Mouse (Mus musculus): ENCODE data around the gene Gng2. TPM values are rescaled to one million over a fixed set of nuclear protein-coding genes. Genes with fewer than 3 reads are reported as not detected.
"Not testable (repeated sequence)": the region's sequence is repeated elsewhere in the genome, so short reads cannot be mapped to it uniquely, and the experiment has no call there.

The Gng2 gene
- polyA plus RNA-seq, 1 experiment from 2014 or later = 152 TPM

- H3K4me3 ChIP-seq (ENCODE audit: low read depth, low read length) = no peak overlapping the region
- WGBS = 92% methylated on average over 3 of the region's 3 CpGs
- H3K9me3 ChIP-seq (ENCODE audit: control insufficient read depth, low read length) = no peaks in the 10 kb centered on the region
- H3K36me3 ChIP-seq (ENCODE audit: control insufficient read depth, insufficient read depth, low read length) = no peaks in the 10 kb centered on the region
- no peak for ATAC-seq (ENCODE audit: low FRiP score)
- H3K9ac ChIP-seq (ENCODE audit: low read length) = no peak overlapping the region
- H3K4me2 ChIP-seq = no peak overlapping the region
- H3K4me1 ChIP-seq (ENCODE audit: control insufficient read depth, insufficient read depth, low read length) = no peaks in the 10 kb centered on the region
- no peak overlapping the region for H3K27ac ChIP-seq (ENCODE audit: low read depth, low read length)
- no peaks in the 10 kb centered on the region for H3K27me3 ChIP-seq (ENCODE audit: control insufficient read depth, insufficient read depth, low read length)
- no peak for DNase-seq (ENCODE audit: low spot score, missing footprints)
Measured at GRCm38 (mm10) chr14:19912891-19913290, 64.5 kb downstream of the Gng2 start.

DNA sequence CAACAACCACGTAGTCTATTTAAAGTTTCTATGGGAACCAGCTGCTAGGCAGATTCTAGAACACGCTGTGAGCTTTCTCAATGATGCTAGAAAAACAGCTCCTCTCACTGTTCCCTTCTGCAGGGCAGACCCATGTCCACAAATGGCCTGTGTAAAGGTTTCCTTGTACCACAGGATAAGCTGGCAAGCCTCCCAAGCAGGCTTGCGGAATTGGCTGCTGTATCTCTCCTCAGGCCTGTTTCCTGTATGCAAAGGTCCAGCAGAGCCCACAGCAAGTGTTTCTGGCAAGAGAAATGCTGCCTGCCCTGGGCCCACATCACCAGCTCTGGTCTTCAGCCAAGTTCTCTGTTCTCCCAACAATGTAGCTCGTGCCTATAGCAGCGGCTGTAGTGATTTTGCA lies 71.8 kb downstream of the Gng2 start:
- DNase-seq (ENCODE audit: low spot score, missing footprints) = no peak
- no peaks in the 10 kb centered on the region for H3K27me3 ChIP-seq (ENCODE audit: control insufficient read depth, insufficient read depth, low read length)
- WGBS = 77% methylated on average over 5 of the region's 5 CpGs
- no peak overlapping the region for H3K27ac ChIP-seq (ENCODE audit: low read depth, low read length)
- H3K4me2 ChIP-seq = no peak overlapping the region
- H3K9me3 ChIP-seq (ENCODE audit: control insufficient read depth, low read length) = no peaks in the 10 kb centered on the region
- no peaks in the 10 kb centered on the region for H3K36me3 ChIP-seq (ENCODE audit: control insufficient read depth, insufficient read depth, low read length)
- H3K9ac ChIP-seq (ENCODE audit: low read length) = no peak overlapping the region
- ATAC-seq (ENCODE audit: low FRiP score) = no peak
- no peak overlapping the region for H3K4me3 ChIP-seq (ENCODE audit: low read depth, low read length)
- H3K4me1 ChIP-seq (ENCODE audit: control insufficient read depth, insufficient read depth, low read length) = peaks cover 8% of the 10 kb centered on the region

DNA sequence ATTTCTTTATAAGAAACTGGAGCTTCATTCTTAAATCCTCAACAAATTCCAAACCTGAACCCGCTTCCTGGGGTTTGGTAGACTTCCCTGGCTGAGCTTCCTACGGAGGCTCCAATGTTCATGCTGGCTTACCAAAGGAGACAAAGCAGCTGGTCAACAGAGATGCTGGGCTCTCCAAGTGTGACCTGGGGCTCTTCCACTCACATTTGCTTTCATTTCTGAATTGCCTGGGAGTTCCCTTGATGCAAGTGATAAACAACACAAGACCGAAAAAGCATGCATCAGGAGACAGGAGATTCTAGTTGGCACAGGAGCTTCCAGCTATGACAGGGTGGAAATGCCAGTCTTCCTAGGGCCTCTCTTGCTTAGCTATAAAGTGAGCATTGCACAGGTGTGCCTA lies 72.6 kb downstream of the Gng2 start:
- Histone ChIP-seq H3K27ac (ENCODE audit: low read depth, low read length) (no peak overlapping the region), H3K9me3 (ENCODE audit: control insufficient read depth, low read length) (no peaks in the 10 kb centered on the region), H3K36me3 (ENCODE audit: control insufficient read depth, insufficient read depth, low read length) (no peaks in the 10 kb centered on the region), H3K4me3 (ENCODE audit: low read depth, low read length) (no peak overlapping the region), H3K4me2 (no peak overlapping the region), H3K4me1 (ENCODE audit: control insufficient read depth, insufficient read depth, low read length) (peaks cover 8% of the 10 kb centered on the region), H3K9ac (ENCODE audit: low read length) (no peak overlapping the region), H3K27me3 (ENCODE audit: control insufficient read depth, insufficient read depth, low read length) (no peaks in the 10 kb centered on the region)
- 24% methylated on average over 3 of the region's 3 CpGs for WGBS
- DNase-seq (ENCODE audit: low spot score, missing footprints) = no peak
- no peak for ATAC-seq (ENCODE audit: low FRiP score)

- WGBS = 39% methylated on average over 5 of the region's 5 CpGs
- DNase-seq (ENCODE audit: low spot score, missing footprints) = no peak
- no peak overlapping the region for H3K4me3 ChIP-seq (ENCODE audit: low read depth, low read length)
- no peak overlapping the region for H3K9ac ChIP-seq (ENCODE audit: low read length)
- peaks cover 8% of the 10 kb centered on the region for H3K4me1 ChIP-seq (ENCODE audit: control insufficient read depth, insufficient read depth, low read length)
- no peak for ATAC-seq (ENCODE audit: low FRiP score)
- no peaks in the 10 kb centered on the region for H3K36me3 ChIP-seq (ENCODE audit: control insufficient read depth, insufficient read depth, low read length)
- no peak overlapping the region for H3K27ac ChIP-seq (ENCODE audit: low read depth, low read length)
- no peaks in the 10 kb centered on the region for H3K27me3 ChIP-seq (ENCODE audit: control insufficient read depth, insufficient read depth, low read length)
- H3K4me2 ChIP-seq = no peak overlapping the region
- H3K9me3 ChIP-seq (ENCODE audit: control insufficient read depth, low read length) = no peaks in the 10 kb centered on the region
Measured at GRCm38 (mm10) chr14:19904031-19904430, 73.4 kb downstream of the Gng2 start.

DNA sequence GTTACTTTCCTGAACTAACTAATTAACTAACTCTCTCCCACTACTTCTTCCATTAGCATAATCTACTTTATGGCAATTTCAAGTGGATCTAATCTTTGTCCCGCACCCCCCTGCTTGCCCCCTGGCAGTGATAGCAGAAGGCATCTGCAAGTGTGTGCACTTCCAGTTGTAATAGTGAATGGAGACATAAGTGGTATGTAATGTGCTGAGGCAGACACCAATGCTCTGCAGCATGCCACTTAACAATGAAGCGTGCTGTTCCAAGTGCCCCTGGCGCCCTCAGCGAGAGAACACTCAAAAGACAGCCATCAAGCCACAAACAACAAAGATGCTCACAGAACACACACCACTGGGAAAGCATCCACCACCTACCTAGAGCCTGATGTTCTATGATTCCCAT lies 76.9 kb downstream of the Gng2 start:
- ATAC-seq (ENCODE audit: low FRiP score) (no peak), DNase-seq (ENCODE audit: low spot score, missing footprints) (no peak)
- Histone ChIP-seq H3K9ac (ENCODE audit: low read length) (no peak overlapping the region), H3K4me1 (ENCODE audit: control insufficient read depth, insufficient read depth, low read length) (peaks cover 8% of the 10 kb centered on the region), H3K9me3 (ENCODE audit: control insufficient read depth, low read length) (no peaks in the 10 kb centered on the region), H3K27me3 (ENCODE audit: control insufficient read depth, insufficient read depth, low read length) (no peaks in the 10 kb centered on the region), H3K27ac (ENCODE audit: low read depth, low read length) (no peak overlapping the region), H3K36me3 (ENCODE audit: control insufficient read depth, insufficient read depth, low read length) (no peaks in the 10 kb centered on the region), H3K4me3 (ENCODE audit: low read depth, low read length) (no peak overlapping the region), H3K4me2 (no peak overlapping the region)
- 84% methylated on average over 4 of the region's 4 CpGs for WGBS

DNA sequence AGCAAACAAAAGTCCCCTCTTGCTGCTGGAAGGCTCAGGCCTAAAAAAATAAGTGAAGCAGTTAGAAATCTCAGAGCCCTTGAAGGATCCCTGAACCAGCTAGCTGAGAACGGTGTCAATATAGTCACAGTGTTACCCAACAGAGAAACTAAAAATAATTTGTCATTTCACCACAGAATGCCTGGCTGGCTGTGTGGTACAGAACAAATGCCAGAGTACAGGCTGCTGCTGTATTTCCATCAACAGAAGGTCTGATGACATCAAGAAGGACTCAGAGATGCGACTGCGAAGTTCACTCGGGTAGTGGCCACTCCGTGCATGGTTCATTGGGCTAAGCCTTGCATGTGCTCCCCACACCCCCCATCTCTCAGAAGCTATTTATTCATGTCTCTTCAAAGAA lies 89.9 kb downstream of the Gng2 start:
- Histone ChIP-seq H3K27me3 (ENCODE audit: control insufficient read depth, insufficient read depth, low read length) (no peaks in the 10 kb centered on the region), H3K36me3 (ENCODE audit: control insufficient read depth, insufficient read depth, low read length) (peaks cover 2% of the 10 kb centered on the region; the same call in 1 of the 2 replicates), H3K9ac (ENCODE audit: low read length) (no peak overlapping the region), H3K9me3 (ENCODE audit: control insufficient read depth, low read length) (no peaks in the 10 kb centered on the region), H3K4me2 (no peak overlapping the region), H3K27ac (ENCODE audit: low read depth, low read length) (no peak overlapping the region), H3K4me3 (ENCODE audit: low read depth, low read length) (no peak overlapping the region), H3K4me1 (ENCODE audit: control insufficient read depth, insufficient read depth, low read length) (no peaks in the 10 kb centered on the region)
- ATAC-seq (ENCODE audit: low FRiP score) = no peak
- 96% methylated on average over 5 of the region's 5 CpGs for WGBS
- no peak for DNase-seq (ENCODE audit: low spot score, missing footprints)

DNA sequence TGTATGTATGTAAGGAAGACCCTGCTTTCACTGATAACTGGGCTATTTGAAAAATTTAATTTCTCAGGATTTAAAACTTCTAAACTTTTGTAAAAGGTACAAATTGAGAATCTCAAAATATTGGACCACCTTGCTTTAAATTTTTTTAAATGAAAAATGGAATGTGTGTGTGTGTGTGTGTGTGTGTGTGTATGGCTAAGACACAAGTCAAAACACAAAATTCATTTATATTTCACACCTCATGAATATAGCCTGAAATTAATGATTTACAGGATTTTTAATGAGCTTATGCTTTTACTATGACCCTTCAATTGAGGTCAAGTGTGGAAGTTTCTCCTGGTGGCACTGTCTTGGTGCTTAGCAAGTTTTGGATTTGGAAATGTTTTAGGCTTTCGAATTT lies 93.0 kb downstream of the Gng2 start:
- not testable (repeated sequence) for H3K27ac ChIP-seq (ENCODE audit: low read depth, low read length); H3K9ac ChIP-seq (ENCODE audit: low read length); H3K9me3 ChIP-seq (ENCODE audit: control insufficient read depth, low read length); H3K27me3 ChIP-seq (ENCODE audit: control insufficient read depth, insufficient read depth, low read length); H3K4me3 ChIP-seq (ENCODE audit: low read depth, low read length); H3K4me1 ChIP-seq (ENCODE audit: control insufficient read depth, insufficient read depth, low read length); DNase-seq (ENCODE audit: low spot score, missing footprints); ATAC-seq (ENCODE audit: low FRiP score); H3K36me3 ChIP-seq (ENCODE audit: control insufficient read depth, insufficient read depth, low read length); H3K4me2 ChIP-seq
- 91% methylated on average over 1 of the region's 1 CpGs for WGBS

GRCm38 (mm10) chr14:19874201-19874807 lies 103.1 kb downstream of the Gng2 start:
- H3K27ac ChIP-seq (ENCODE audit: low read depth, low read length) = no peak overlapping the region
- H3K4me1 ChIP-seq (ENCODE audit: control insufficient read depth, insufficient read depth, low read length) = no peaks in the 10 kb centered on the region
- ATAC-seq (ENCODE audit: low FRiP score) (no peak), DNase-seq (ENCODE audit: low spot score, missing footprints) (no peak)
- no peak overlapping the region for H3K9ac ChIP-seq (ENCODE audit: low read length)
- H3K9me3 ChIP-seq (ENCODE audit: control insufficient read depth, low read length) = no peaks in the 10 kb centered on the region
- no peaks in the 10 kb centered on the region; the same call in 1 of the 2 replicates for H3K36me3 ChIP-seq (ENCODE audit: control insufficient read depth, insufficient read depth, low read length)
- H3K4me2 ChIP-seq = no peak overlapping the region
- no peak overlapping the region for H3K4me3 ChIP-seq (ENCODE audit: low read depth, low read length)
- WGBS = 84% methylated on average over 11 of the region's 11 CpGs
- no peaks in the 10 kb centered on the region for H3K27me3 ChIP-seq (ENCODE audit: control insufficient read depth, insufficient read depth, low read length)

DNA sequence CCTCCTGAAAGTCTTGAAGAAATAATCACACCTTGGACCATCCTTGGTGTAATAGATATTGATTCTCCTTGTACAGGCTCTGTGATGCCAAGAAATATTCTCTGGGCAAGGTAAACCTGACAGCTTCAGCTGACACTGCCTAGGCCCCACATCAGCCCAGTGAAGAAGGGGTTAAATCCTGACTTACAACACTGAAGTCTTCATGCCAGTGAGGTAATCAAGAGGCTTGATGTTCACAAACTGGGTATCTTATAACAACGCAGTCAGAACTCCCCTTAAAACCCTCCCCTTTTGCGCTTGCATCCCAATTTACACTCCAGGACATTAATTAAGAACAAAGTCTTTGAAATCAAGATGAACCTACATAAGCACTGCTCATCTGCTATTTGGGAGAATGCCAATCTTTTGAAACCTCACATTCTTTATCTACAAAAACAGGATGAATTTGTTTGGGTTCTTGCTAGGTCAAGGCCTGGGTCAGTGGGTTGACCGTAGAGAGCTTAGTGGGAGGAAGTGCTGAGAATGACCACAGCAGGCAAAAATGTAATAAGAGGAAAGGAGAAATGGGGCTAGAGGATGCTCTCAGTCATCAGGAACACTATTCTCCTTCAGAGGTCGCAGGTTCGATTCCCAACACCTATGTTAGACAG lies 110.0 kb downstream of the Gng2 start:
- ATAC-seq (ENCODE audit: low FRiP score) = no peak
- H3K4me3 ChIP-seq (ENCODE audit: low read depth, low read length) = no peak overlapping the region
- DNase-seq (ENCODE audit: low spot score, missing footprints) = no peak
- H3K9ac ChIP-seq (ENCODE audit: low read length) = no peak overlapping the region
- 80% methylated on average over 5 of the region's 5 CpGs for WGBS
- H3K4me2 ChIP-seq = no peak overlapping the region
- H3K9me3 ChIP-seq (ENCODE audit: control insufficient read depth, low read length) = no peaks in the 10 kb centered on the region
- H3K27me3 ChIP-seq (ENCODE audit: control insufficient read depth, insufficient read depth, low read length) = no peaks in the 10 kb centered on the region
- H3K27ac ChIP-seq (ENCODE audit: low read depth, low read length) = no peak overlapping the region
- no peaks in the 10 kb centered on the region for H3K36me3 ChIP-seq (ENCODE audit: control insufficient read depth, insufficient read depth, low read length)
- no peaks in the 10 kb centered on the region for H3K4me1 ChIP-seq (ENCODE audit: control insufficient read depth, insufficient read depth, low read length)

Measured in midbrain, embryonic 11.5 days (tissue).